Mouse (Mus musculus): Measurements from ENCODE around the gene Asic5.

Asic5 gene

GRCm38 (mm10) chr3:82014148-82014703, 32.1 kb downstream of the Asic5 start:
- DNase-seq = no peak

- no peak for DNase-seq
Observed at GRCm38 (mm10) chr3:82022421-82022920, 40.4 kb downstream of the Asic5 start.

- no peak for DNase-seq
Observed at GRCm38 (mm10) chr3:82023065-82023464, 41.0 kb downstream of the Asic5 start.

- peak; percentile 31 for DNase-seq
Observed at GRCm38 (mm10) chr3:82027286-82027685, 45.2 kb downstream of the Asic5 start.

- peak; percentile 50 for DNase-seq
Observed at GRCm38 (mm10) chr3:82029229-82029628, 47.1 kb downstream of the Asic5 start.

- DNase-seq = no peak
Observed at GRCm38 (mm10) chr3:82030008-82030748, 48.1 kb downstream of the Asic5 start.

GRCm38 (mm10) chr3:82036262-82037044, 54.4 kb downstream of the Asic5 start:
- DNase-seq = no peak

- DNase-seq = no peak
Observed at GRCm38 (mm10) chr3:82043676-82044075, 61.6 kb downstream of the Asic5 start.

GRCm38 (mm10) chr3:82044902-82045301, 62.8 kb downstream of the Asic5 start:
- no peak for DNase-seq

- DNase-seq = no peak
Observed at GRCm38 (mm10) chr3:82046087-82046486, 64.0 kb downstream of the Asic5 start.

- DNase-seq = peak; percentile 30
Observed at GRCm38 (mm10) chr3:82047100-82047753, 65.1 kb downstream of the Asic5 start.

GRCm38 (mm10) chr3:82048078-82048477, 66.0 kb downstream of the Asic5 start:
- DNase-seq = no peak

- no peak for DNase-seq
Observed at GRCm38 (mm10) chr3:82048681-82049080, 66.6 kb downstream of the Asic5 start.

- DNase-seq = no peak
Observed at GRCm38 (mm10) chr3:82051468-82051867, 69.4 kb downstream of the Asic5 start.

GRCm38 (mm10) chr3:82052029-82052428, 69.9 kb downstream of the Asic5 start:
- DNase-seq = no peak

GRCm38 (mm10) chr3:82054283-82054974, 72.3 kb downstream of the Asic5 start:
- no peak for DNase-seq

GRCm38 (mm10) chr3:82057201-82057600, 75.1 kb downstream of the Asic5 start:
- DNase-seq = no peak

- no peak for DNase-seq
Observed at GRCm38 (mm10) chr3:82061402-82062180, 79.5 kb downstream of the Asic5 start.

- DNase-seq = no peak
Observed at GRCm38 (mm10) chr3:82067830-82068229, 85.7 kb downstream of the Asic5 start.
